Mouse (Mus musculus) stomach, embryonic 16.5 days (tissue): ENCODE measurements at regions not wholly inside any gene's neighbourhood (a gene's known extent, or its start where the extent isn't known, plus 50 kb on each side); places are given as distances from the start of the nearest gene placed in this dataset.
"Not testable (repeated sequence)": the region's sequence is repeated elsewhere in the genome, so short reads cannot be mapped to it uniquely, and the experiment has no call there.

Experiments
- ATAC-seq: fragments of 200-750 bp; cut with Nextera tagmentation; 2 replicates; pipeline ENCODE4 v1.8.0; 2017; ENCODE audit warnings: moderate number of reproducible peaks, moderate TSS enrichment; ENCODE audit not compliant: insufficient read depth, low FRiP score
- H3K27ac ChIP-seq: fragments of 300-500 bp; sonication (generic); 2 replicates; pipeline ENCODE4 v1.5.1; 2014; ENCODE audit warnings: low read length
- H3K27me3 ChIP-seq: fragments of 300-500 bp; sonication (generic); 2 replicates; pipeline ENCODE4 v1.6.1; 2014; ENCODE audit warnings: low read length, control low read depth, mixed read lengths; ENCODE audit not compliant: control insufficient read depth, insufficient read depth
- H3K36me3 ChIP-seq: fragments of 300-500 bp; sonication (generic); 2 replicates; pipeline ENCODE4 v1.6.1; 2014; ENCODE audit warnings: low read length; ENCODE audit not compliant: control insufficient read depth, insufficient read depth
- H3K4me1 ChIP-seq: fragments of 300-500 bp; sonication (generic); 2 replicates; pipeline ENCODE4 v1.6.1; 2014; ENCODE audit warnings: low read length, control low read depth, mixed read lengths; ENCODE audit not compliant: control insufficient read depth, insufficient read depth
- H3K4me2 ChIP-seq: fragments of 300-500 bp; sonication (generic); 2 replicates; pipeline ENCODE4 v1.6.1; 2014; ENCODE audit warnings: low read depth, low read length, mixed read lengths
- H3K4me3 ChIP-seq: fragments of 300-500 bp; sonication (generic); replicated peaks from 2 replicates; pipeline ENCODE4 v1.5.1; 2014; ENCODE audit warnings: mild to moderate bottlenecking, low read length
- H3K9ac ChIP-seq: fragments of 300-500 bp; sonication (generic); 2 replicates; pipeline ENCODE4 v1.6.1; 2014; ENCODE audit warnings: low read length
- H3K9me3 ChIP-seq: fragments of 300-500 bp; sonication (generic); replicated peaks from 2 replicates; pipeline ENCODE4 v1.6.1; 2016; ENCODE audit warnings: low read length, control low read depth; ENCODE audit not compliant: control insufficient read depth
- WGBS: fragments of 180-500 bp; shearing (Covaris S2); extraction: QIAGEN DNeasy Blood & Tissue Kit; methylation state at CpG from one replicate; pipeline ENCODE4 v1.1.7; 2014; 5-methylcytosine and 5-hydroxymethylcytosine counted together

- Histone ChIP-seq H3K27me3 (no peaks in the 10 kb centered on the region), H3K4me2 (peak overlapping the region; percentile 41), H3K27ac (no peak overlapping the region), H3K4me3 (peak overlapping the region; percentile 7; the same call in 1 of the 2 replicates), H3K9ac (no peak overlapping the region), H3K4me1 (no peaks in the 10 kb centered on the region; the same call in 1 of the 2 replicates), H3K9me3 (no peaks in the 10 kb centered on the region), H3K36me3 (no peaks in the 10 kb centered on the region)
- peak; percentile 37; the same call in 1 of the 2 replicates for ATAC-seq
- WGBS: 27% methylated on average over 11 of the region's 11 CpGs
Measured at GRCm38 (mm10) chr10:26564462-26564861, 188.7 kb upstream of the L3mbtl3 start.

DNA sequence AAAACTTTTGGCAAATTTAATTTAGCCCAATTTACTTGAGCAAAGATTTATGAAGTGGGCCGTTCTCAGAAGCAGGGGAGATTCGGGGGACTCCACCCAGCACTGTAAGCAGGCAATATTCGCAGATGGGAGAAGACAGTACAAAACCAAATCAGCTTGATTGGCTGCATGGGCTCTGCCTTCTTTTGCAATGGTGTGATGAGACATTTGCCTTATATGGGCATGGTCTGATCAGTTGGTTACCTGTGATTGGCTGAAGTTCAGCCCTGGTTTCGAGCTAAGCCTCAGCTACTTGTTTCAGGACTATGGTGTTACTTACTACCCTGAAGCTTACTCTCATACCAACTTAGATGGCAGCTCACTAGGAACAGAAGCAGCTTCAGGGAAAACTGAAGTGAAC is 185.6 kb upstream of the Arhgap18 start:
- Histone ChIP-seq H3K36me3 (no peaks in the 10 kb centered on the region), H3K9ac (no peak overlapping the region), H3K9me3 (no peaks in the 10 kb centered on the region), H3K4me2 (no peak overlapping the region), H3K27ac (no peak overlapping the region), H3K4me1 (no peaks in the 10 kb centered on the region; the same call in 1 of the 2 replicates), H3K27me3 (no peaks in the 10 kb centered on the region), H3K4me3 (no peak overlapping the region)
- no peak for ATAC-seq
- WGBS: 67% methylated on average over 4 of the region's 4 CpGs

- H3K4me3 ChIP-seq: no peak overlapping the region
- H3K27me3 ChIP-seq: no peaks in the 10 kb centered on the region
- no peaks in the 10 kb centered on the region for H3K4me1 ChIP-seq
- H3K27ac ChIP-seq: no peak overlapping the region
- 84% methylated on average over 5 of the region's 5 CpGs for WGBS
- H3K9me3 ChIP-seq: no peaks in the 10 kb centered on the region
- no peaks in the 10 kb centered on the region for H3K36me3 ChIP-seq
- no peak overlapping the region for H3K9ac ChIP-seq
- H3K4me2 ChIP-seq: no peak overlapping the region
- no peak for ATAC-seq
Measured at GRCm38 (mm10) chr10:26570468-26570867, 182.8 kb upstream of the Arhgap18 start.

- no peaks in the 10 kb centered on the region for H3K9me3 ChIP-seq
- H3K4me3 ChIP-seq: no peak overlapping the region
- no peak overlapping the region for H3K9ac ChIP-seq
- H3K36me3 ChIP-seq: no peaks in the 10 kb centered on the region
- H3K4me1 ChIP-seq: no peaks in the 10 kb centered on the region
- WGBS: 76% methylated on average over 1 of the region's 1 CpGs
- ATAC-seq: no peak
- H3K4me2 ChIP-seq: no peak overlapping the region
- H3K27ac ChIP-seq: no peak overlapping the region
- H3K27me3 ChIP-seq: no peaks in the 10 kb centered on the region
Measured at GRCm38 (mm10) chr10:26571377-26571776, 181.8 kb upstream of the Arhgap18 start.

DNA sequence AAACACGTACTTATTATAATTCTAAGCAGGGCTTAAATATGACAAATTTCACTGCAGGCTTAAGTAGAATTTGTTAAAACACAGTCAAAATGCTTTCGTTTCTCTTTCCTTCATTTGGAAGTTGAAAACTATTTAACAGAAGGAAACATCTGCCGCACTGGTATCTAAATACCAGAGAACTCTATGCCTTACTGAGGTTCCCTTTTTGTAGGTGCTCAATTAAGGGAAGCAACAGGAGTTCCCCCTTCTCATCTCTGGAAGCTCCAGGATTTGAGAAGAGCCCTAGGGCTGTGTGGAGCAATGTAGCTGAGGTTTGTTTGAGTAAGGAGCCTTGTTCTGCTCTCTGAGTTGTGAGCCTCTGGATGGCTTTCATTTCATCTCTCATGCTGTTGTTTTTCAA is 177.1 kb upstream of the Arhgap18 start:
- H3K36me3 ChIP-seq: no peaks in the 10 kb centered on the region
- no peak overlapping the region for H3K9ac ChIP-seq
- ATAC-seq: no peak
- H3K27me3 ChIP-seq: no peaks in the 10 kb centered on the region
- no peaks in the 10 kb centered on the region for H3K9me3 ChIP-seq
- no peak overlapping the region for H3K4me3 ChIP-seq
- no peak overlapping the region for H3K27ac ChIP-seq
- WGBS: 71% methylated on average over 3 of the region's 3 CpGs
- H3K4me2 ChIP-seq: no peak overlapping the region
- no peaks in the 10 kb centered on the region for H3K4me1 ChIP-seq

GRCm38 (mm10) chr10:26577087-26577486 is 176.1 kb upstream of the Arhgap18 start:
- ATAC-seq: no peak
- H3K4me2 ChIP-seq: no peak overlapping the region
- H3K9ac ChIP-seq: no peak overlapping the region
- no peak overlapping the region for H3K27ac ChIP-seq
- WGBS: 91% methylated on average over 2 of the region's 2 CpGs
- H3K9me3 ChIP-seq: no peaks in the 10 kb centered on the region
- H3K4me3 ChIP-seq: no peak overlapping the region
- H3K27me3 ChIP-seq: no peaks in the 10 kb centered on the region
- no peaks in the 10 kb centered on the region for H3K36me3 ChIP-seq
- no peaks in the 10 kb centered on the region for H3K4me1 ChIP-seq

DNA sequence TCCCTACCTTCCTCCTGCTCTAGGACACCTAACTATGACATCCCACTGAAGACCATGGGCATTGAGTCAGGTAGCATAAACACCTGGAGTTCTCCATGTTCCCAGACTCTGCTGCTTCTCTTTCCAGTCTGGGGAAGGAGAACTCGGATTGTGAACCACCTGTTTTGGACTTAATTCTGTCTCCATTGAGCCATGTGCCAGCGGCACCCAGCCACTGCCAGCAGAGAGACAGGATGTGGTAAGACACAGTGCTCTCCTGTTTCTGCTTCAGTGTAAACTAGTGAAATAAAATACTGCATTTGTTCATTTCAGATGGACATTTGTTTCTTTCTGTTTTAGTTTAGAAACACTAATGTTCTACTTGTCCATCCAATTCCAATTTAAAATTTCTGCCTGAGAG is 168.1 kb upstream of the Arhgap18 start:
- Histone ChIP-seq H3K9ac (no peak overlapping the region), H3K27me3 (no peaks in the 10 kb centered on the region), H3K4me1 (no peaks in the 10 kb centered on the region), H3K36me3 (no peaks in the 10 kb centered on the region), H3K4me3 (no peak overlapping the region), H3K27ac (no peak overlapping the region), H3K9me3 (no peaks in the 10 kb centered on the region; the same call in 1 of the 2 replicates), H3K4me2 (no peak overlapping the region)
- 67% methylated on average over 2 of the region's 2 CpGs for WGBS
- no peak for ATAC-seq

GRCm38 (mm10) chr10:26607081-26607480 is 146.1 kb upstream of the Arhgap18 start:
- not testable (repeated sequence) for H3K4me2 ChIP-seq, H3K9ac ChIP-seq, H3K27ac ChIP-seq, H3K4me1 ChIP-seq, ATAC-seq, H3K27me3 ChIP-seq, H3K4me3 ChIP-seq, H3K36me3 ChIP-seq, H3K9me3 ChIP-seq
- WGBS: 70% methylated on average over 4 of the region's 4 CpGs

- no peaks in the 10 kb centered on the region for H3K27me3 ChIP-seq
- no peak for ATAC-seq
Measured at GRCm38 (mm10) chr10:26611246-26611645, 142.0 kb upstream of the Arhgap18 start.

More at GRCm38 (mm10) chr10:26611246-26611645, 142.0 kb upstream of the Arhgap18 start:
- H3K27ac ChIP-seq: no peak overlapping the region
- H3K4me2 ChIP-seq: no peak overlapping the region
- no peaks in the 10 kb centered on the region for H3K36me3 ChIP-seq
- no peaks in the 10 kb centered on the region for H3K9me3 ChIP-seq
- no peak overlapping the region for H3K9ac ChIP-seq
- H3K4me3 ChIP-seq: no peak overlapping the region
- H3K4me1 ChIP-seq: no peaks in the 10 kb centered on the region
